Mouse (Mus musculus) layer of hippocampus, adult 11-12 months (tissue): Measurements from ENCODE around the gene Pklr.

Experiments
- DNase-seq: peaks from one replicate; pipeline ENCODE4 v3.0.0; 2022; ENCODE audit warnings: low spot score

Pklr gene

GRCm38 (mm10) chr3:89135958-89136357, at the start of gene Pklr:
Gene Pklr (plus strand): TSS chr3:89136142.
- DNase-seq: no peak

GRCm38 (mm10) chr3:89087338-89088110, 48.4 kb upstream of the Pklr start:
- DNase-seq: peak; percentile 87

GRCm38 (mm10) chr3:89088974-89089373, 47.0 kb upstream of the Pklr start:
- DNase-seq: no peak

DNA sequence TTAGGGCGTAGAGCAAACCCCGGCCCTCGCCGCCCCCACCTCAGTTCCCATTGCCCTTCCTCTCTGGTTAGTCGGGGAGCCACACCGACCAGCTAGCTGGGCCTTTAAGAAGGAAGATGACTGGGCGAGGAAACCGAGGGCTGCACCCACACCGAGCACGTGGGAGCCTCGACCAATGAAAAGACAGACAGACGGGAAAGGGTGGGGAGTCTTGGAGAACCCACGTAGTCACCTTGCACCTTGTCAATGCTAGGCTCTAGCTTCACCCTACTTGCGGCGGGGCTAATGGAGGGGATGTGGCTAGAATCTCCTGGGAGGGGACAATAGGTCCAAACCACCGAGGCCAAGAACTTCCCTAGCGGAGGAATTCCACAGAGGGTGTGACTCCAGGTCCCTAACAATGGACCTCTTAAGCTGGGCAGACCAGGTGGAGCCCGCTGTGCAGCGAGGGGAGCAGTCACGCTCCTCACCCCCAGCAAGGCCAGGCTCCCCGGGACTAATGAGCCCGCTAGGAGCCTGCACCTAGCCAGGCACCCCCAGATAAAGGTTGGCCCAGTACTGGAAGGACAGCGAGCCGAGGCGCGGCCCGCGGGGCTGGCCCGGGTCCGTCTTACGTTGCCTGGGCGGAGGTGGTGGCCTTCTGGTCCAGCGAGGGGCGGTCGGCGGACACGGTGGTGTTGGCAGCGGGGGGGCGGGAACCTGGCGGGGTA, 45.9 kb upstream of the Pklr start:
- DNase-seq: peak; percentile 86

DNA sequence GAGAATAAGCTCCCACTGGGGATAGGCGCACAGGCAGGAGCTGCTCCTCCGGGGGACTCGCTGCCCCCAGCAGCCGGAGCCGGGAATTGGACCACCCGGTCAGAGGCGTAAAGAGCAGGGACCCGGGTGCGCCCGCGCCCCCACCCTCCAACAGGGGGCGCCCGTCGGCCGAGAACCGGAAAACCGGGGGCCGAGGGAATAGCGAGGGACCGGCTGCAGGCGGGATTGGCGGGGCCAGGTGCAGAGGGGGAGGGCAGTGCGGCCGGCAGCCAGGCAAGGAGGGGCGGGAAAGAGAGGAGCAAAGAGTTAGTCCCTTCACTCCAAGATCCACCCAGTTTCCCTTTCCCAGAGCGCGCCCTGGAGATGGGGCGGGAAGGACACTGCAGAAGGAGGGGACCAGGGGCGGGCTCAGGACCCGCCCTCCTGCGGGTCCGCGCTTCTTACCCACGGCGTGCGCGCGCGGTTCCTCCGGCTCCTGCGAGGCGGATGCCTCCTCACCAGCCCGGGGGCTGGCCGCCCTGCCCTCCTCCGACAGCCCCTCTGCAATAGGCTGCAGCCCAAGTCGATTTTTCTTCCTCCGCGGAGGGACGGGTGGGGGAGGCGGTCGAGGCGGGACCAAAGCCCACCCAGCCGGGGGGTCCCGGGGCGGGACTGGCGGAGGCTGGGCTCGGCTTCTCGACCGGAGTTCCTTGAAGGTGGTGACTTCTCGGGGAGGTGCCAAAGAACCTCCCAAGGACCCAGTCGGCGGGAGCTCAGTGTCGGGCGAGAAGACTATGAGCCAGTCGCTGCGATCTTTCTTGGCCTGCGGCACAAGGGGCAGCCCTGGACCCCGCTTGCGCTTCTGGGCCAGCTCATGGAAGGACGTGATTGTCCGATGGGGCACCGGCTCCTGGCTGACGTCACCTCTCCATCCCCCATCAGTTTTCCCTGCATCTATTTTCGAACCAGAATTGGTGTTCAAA, 45.0 kb upstream of the Pklr start:
- DNase-seq: peak; percentile 80

DNA sequence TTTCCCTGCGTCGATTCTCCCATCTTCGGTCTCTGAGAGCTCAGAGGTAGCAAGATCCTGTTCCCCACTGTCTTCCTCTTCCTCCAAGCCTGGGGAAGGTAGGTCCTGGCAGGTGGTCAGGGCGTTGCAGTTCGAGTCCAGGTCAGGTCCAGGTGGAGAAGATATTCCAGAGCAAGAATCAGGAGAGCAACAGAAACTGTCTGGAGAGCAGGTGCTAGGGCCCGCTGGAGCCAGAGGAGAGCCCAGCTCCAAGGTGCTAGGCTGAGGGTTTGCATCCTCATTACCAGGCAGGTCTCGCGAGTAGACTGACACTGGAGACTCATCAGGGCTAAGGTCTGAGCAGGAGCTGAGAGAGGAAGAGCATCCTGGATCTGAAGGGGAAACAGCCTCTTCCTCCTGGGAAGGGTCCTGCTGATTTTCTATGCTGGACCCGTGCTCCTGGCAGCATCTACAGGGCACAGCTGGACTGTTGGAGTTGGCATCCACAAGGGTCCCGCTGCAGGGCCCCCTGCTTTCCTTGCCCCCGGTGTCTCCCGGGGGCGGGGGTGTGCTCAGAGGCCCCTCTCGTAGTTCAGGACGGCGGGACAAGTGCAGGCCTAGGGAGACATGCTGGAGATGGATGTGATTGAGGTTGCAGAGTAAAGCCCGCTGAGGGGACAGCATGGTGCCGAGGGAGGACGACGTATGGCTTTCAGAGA, 44.0 kb upstream of the Pklr start:
- DNase-seq: no peak

GRCm38 (mm10) chr3:89092509-89093090, 43.3 kb upstream of the Pklr start:
- no peak for DNase-seq

DNA sequence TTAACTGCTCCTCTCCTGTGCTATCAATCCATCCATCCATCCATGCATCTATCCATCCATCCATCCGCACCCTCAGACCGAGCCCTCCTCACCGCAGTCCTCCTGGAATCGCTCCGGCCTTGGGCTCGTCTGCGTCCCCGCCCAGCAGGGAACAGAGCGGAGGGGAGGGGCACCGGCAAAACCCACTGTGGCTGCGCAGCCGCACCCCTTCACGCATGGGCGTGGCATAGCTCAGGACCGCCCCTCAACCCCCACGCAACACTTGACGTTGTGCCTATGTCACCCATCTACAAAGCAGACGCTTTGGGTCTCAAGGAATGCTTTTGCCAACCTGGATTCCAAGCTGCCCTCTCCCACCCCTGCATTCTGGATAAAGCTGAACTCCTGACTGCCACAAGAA, 42.8 kb upstream of the Pklr start, which contains the start of gene Rusc1:
Gene Rusc1, minus strand, starts transcription at position 137 of the 400 bp plus-strand sequence.
- DNase-seq: peak; percentile 92

DNA sequence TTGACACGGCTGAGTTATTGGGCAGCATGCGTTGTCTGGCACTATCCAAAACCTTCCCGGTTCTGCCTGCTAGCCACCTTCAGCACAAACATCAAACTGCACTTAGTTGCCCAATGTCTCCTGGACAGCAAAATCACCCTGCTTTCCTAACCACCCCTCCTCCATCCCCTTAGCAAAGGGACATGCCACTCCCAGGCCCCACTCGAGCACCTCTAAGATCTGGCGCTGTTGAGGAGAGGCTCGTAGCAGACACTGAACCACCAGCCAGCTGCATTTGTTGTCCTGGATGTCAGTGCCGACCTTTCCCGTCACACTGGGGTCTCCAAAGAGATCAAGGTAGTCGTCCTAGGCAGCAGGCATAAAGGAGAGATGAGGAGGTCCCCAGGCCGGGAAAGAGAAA, 41.9 kb upstream of the Pklr start:
- DNase-seq: no peak

DNA sequence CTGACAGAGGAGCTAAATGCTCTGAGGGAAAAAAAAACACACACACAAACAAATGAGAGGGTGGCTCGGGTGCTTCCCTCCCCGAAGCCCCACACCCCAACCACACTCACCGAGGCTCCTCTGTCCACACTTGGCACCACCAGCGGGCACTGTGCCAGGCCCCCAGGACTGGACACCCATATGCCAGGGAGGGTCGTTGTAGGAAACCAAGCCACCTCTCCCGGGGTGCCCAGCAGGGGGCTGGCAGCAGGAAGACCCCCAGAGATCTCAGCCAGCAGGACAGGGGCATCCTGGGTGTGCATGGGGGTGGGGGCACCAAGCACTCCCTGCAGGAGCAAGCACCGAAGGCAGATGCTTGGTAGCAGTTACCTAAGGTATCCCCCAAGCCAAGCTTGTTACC, 35.1 kb upstream of the Pklr start, which contains the start of gene Gm43738:
Gene Gm43738, minus strand, starts transcription at position 289 of the 400 bp plus-strand sequence.
- DNase-seq: no peak

GRCm38 (mm10) chr3:89101459-89101811, 34.5 kb upstream of the Pklr start:
- DNase-seq: no peak

GRCm38 (mm10) chr3:89101812-89102494, 34.0 kb upstream of the Pklr start, which contains the start of gene Fdps:
Gene Fdps (minus strand): TSS chr3:89101959.
- peak; percentile 99 for DNase-seq

GRCm38 (mm10) chr3:89102495-89103290, 33.2 kb upstream of the Pklr start:
- DNase-seq: no peak

DNA sequence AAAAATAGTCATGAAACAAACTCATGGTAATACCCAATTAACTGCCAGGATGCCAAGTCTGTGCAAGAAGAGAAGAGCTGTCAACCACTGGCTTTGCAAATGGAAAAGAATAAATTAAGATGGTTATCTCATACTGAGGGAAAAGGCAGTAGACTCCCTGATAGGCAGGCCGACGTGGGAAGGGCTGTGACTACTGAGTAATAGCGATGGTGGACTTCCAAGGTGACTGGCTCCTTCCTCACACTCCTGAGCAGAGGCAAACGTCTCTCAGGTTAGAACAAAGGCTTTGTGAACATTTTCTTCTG, 32.7 kb upstream of the Pklr start:
- no peak for DNase-seq

DNA sequence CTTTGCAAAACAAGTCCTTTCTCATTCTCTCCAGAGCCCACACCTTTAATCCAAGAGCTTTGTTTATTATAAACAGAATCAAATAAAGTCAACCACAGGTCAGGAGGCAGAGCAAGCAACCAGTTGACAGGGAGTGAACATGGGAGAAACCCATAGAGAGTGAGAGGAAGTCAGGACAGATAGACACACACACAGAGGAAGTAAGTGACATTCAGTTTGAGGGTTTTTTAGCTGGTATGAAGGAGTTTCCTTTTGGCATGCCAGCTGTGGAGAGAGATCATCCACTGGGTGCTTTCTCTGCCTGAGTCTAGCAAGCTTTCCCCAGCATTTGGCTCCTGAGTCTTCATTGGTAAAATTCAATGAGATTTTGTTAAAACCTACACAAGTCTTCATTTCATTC, 29.1 kb upstream of the Pklr start:
- DNase-seq: no peak

GRCm38 (mm10) chr3:89107545-89107944, 28.4 kb upstream of the Pklr start:
- DNase-seq: no peak

GRCm38 (mm10) chr3:89108146-89108545, 27.8 kb upstream of the Pklr start:
- no peak for DNase-seq

DNA sequence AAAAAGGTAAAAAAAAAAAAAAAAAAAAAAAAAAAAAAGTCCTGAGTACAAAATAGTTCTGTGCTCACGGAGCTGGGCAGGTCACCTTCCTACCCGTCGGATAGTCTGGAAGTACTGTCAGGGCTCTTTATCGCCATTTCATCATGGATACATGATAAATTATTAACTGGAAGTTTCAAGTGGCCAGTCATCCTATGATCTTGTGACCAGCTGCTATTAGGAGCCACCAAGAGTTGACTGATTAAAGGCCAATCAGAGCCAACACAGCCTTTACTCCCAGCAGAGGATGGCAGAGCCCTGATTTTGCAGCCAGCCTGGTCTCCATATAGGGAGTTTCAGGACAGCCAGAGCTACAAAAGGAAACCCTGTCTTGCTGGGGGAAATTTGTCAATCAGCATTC, 22.9 kb upstream of the Pklr start:
- DNase-seq: no peak

DNA sequence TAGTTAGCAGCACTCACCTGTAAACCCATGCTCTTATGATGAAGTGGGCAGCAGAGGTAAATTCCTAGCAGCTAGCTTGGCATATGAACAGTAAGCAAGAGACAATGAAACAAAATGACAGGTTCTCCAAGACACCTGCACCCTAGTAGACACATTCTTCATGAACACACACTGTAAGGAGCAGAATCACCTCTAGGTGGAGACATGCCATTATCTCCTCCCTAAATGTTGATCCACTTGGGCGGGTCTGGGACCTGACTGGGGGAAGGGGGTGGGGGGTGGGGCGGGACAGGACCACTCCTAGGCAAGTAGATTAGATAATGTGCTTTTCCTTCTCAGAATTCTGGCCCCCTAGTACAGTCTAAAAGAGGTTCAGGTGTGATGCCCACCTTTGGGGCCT, 20.4 kb upstream of the Pklr start:
- no peak for DNase-seq

GRCm38 (mm10) chr3:89123313-89123712, 12.6 kb upstream of the Pklr start:
- DNase-seq: no peak
